Comparison of ENCODE assay signal across 15 mouse cellular contexts in genomic region chr15:77031271-77031670, GRCm38 (mm10). TPM values are rescaled to one million over a fixed set of nuclear protein-coding genes. Genes with fewer than 3 reads are reported as not detected.
"Had no signal": no experiment of that assay in that cellular context is flagged by ENCODE, and none has a peak within 500 bp of the region (broad histone marks: within the 10 kb centered on the region; RNA-seq: fewer than 3 reads in every experiment).

No protein-coding gene starts in this region.

- H3K9ac ChIP-seq: kidney, embryonic 15.5 days; liver, embryonic 12.5 days; lung, embryonic 14.5 days had no signal

- H3K9me3 ChIP-seq: kidney, embryonic 15.5 days; liver, embryonic 12.5 days; megakaryocyte, embryonic 14.5 days had no signal

- ATAC-seq: liver, embryonic 12.5 days; midbrain, embryonic 16.5 days had no signal

- H3K4me3 ChIP-seq: kidney, embryonic 15.5 days; liver, embryonic 12.5 days; megakaryocyte, embryonic 14.5 days had no signal

- H3K27me3 ChIP-seq: kidney, embryonic 15.5 days had no signal

- DNase-seq: kidney, postnatal 14 days; lung, embryonic 14.5 days; lung, postnatal 10 days; right cerebral cortex, postnatal 25 days; thymus, postnatal 36 days had no signal

- H3K36me3 ChIP-seq: kidney, embryonic 15.5 days; liver, embryonic 12.5 days had no signal

- H3K4me2 ChIP-seq: kidney, embryonic 15.5 days; liver, embryonic 12.5 days; lung, embryonic 14.5 days; midbrain, embryonic 11.5 days had no signal

- H3K27ac ChIP-seq: kidney, embryonic 15.5 days; liver, embryonic 12.5 days; macrophage had no signal

RNA-seq across cellular contexts. Expression of gene Apol6, which starts 13.3 kb away (rescaled TPM):
- polyA plus RNA-seq: macrophage; midbrain, embryonic 11.5 days; midbrain, embryonic 16.5 days; thymus, postnatal 0 days had no signal

RNA-seq across cellular contexts. Expression of gene Mb, which starts 19.2 kb away (rescaled TPM):
- total RNA-seq: left cerebral cortex, adult 18-20 months; left cerebral cortex, postnatal 36 days had no signal
- polyA plus RNA-seq: macrophage; midbrain, embryonic 11.5 days; small intestine, adult 2 months had no signal
